Comparison of ENCODE assay signal across 8 mouse cellular contexts in the genomic region with DNA sequence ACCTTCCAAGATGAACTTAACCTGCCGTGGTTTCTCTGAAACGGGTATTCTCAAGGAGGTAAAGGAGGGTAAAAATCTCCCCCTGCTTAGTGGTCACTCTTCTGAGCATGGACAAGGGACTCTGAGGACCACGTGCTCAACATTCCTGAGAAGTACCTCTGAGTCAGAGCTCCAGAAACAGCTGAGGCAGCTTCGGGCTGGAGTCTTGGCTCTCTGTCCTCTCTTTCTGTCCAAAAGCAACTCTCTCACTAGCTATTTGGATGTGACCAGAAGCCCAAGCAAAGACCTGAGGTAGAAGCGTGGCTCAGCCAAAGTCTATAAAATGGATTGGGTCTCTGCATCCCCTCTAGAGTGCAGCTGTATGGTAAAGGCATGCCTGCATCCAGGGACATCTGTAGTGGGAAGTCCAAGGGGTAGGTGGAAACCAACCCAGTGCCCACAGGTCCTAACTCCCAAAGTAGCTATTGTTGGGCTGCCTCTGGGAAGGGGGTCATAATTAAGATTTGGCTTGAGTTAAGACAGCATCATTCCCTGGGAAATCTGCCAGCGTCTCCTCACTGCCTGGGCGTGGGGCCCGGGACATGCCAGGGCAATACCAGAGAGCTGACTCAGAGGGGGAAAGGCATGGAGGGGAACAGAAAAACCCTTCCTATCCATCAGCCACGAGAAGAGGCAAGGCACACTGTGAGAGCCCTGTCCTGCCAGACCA. TPM values are rescaled to one million over a fixed set of nuclear protein-coding genes. Genes with fewer than 3 reads are reported as not detected.
DNase-seq lines count a peak whose midpoint lies in the region; ATAC-seq and TF ChIP-seq lines count a peak whose summit lies in the region.
"Had no signal": no experiment of that assay in that cellular context is flagged by ENCODE, and none has a peak within 500 bp of the region (broad histone marks: within the 10 kb centered on the region; RNA-seq: fewer than 3 reads in every experiment).

No protein-coding gene starts in this region.

- POLR2A ChIA-PET in Patski (lab: Charles Lee) = interaction anchor here (0.9 to 2.0 kb wide), 4 partner anchors 64 to 125 kb away, joined by 4 to 9 read pairs (median 4); no protein-coding TSS in a partner anchor

- H3K4me1 ChIP-seq in kidney, embryonic 15.5 days = peaks cover 20% of the 10 kb centered on the region
- H3K4me1 ChIP-seq in lung, embryonic 16.5 days (replicated peaks; ENCODE audit: control insufficient read depth, insufficient read depth, low read length) = peaks cover 26% of the 10 kb centered on the region

- DNase-seq in Patski (ENCODE audit: low read depth, low spot score) = peak; percentile 94
- peak; percentile 93 for DNase-seq in adrenal gland, postnatal 25 days
- DNase-seq in gastrocnemius, postnatal 25 days = peak; percentile 86
- peak; percentile 77 for DNase-seq in testis, postnatal 10 days (ENCODE audit: low spot score)

- H3K9ac ChIP-seq in kidney, embryonic 15.5 days = no peak overlapping the region
- no peak overlapping the region for H3K9ac ChIP-seq in lung, embryonic 16.5 days (ENCODE audit: low read length)
- H3K9ac ChIP-seq: limb, embryonic 12.5 days had no signal

- no peaks in the 10 kb centered on the region for H3K36me3 ChIP-seq in kidney, embryonic 15.5 days
- no peaks in the 10 kb centered on the region for H3K36me3 ChIP-seq in lung, embryonic 16.5 days (ENCODE audit: control insufficient read depth, insufficient read depth, low read length)
- H3K36me3 ChIP-seq: limb, embryonic 12.5 days had no signal

- WGBS in kidney, embryonic 15.5 days = 59% methylated on average over 9 of the region's 9 CpGs
- whole genome bisulfite sequencing in lung, embryonic 16.5 days = 31% methylated on average over 9 of the region's 9 CpGs

- peak; percentile 87 for ATAC-seq in Patski
- ATAC-seq in kidney, embryonic 15.5 days (replicated peaks; ENCODE audit: low FRiP score) = peak; percentile 59
- ATAC-seq in lung, embryonic 16.5 days (ENCODE audit: low read depth) = peak; percentile 85
- no peak for ATAC-seq in monocyte, adult 5-6 weeks (replicated peaks; ENCODE audit: insufficient number of reproducible peaks, low FRiP score, low TSS enrichment, poor library complexity, severe bottlenecking)

- H3K4me2 ChIP-seq in kidney, embryonic 15.5 days = no peak overlapping the region
- 0 out of 2 replicates have a peak overlapping the region, but pooled peaks have one; percentile 24 for H3K4me2 ChIP-seq in lung, embryonic 16.5 days (ENCODE audit: low read depth, low read length)
- H3K4me2 ChIP-seq: limb, embryonic 12.5 days had no signal

- no peak overlapping the region for H3K4me3 ChIP-seq in kidney, embryonic 15.5 days (replicated peaks)
- no peak overlapping the region for H3K4me3 ChIP-seq in lung, embryonic 16.5 days (ENCODE audit: low read length)
- H3K4me3 ChIP-seq: limb, embryonic 12.5 days had no signal

- peak overlapping the region; percentile 67 for H3K27ac ChIP-seq in kidney, embryonic 15.5 days
- peak overlapping the region; percentile 84 for H3K27ac ChIP-seq in lung, embryonic 16.5 days (ENCODE audit: low read length)
- H3K27ac ChIP-seq: limb, embryonic 12.5 days had no signal

- CTCF ChIA-PET in Patski (lab: Charles Lee) = interaction anchor here (0.8 to 4.9 kb wide), 6 partner anchors 56 to 214 kb away, joined by 3 to 63 read pairs (median 6); no protein-coding TSS in a partner anchor

- H3K9me3 ChIP-seq in kidney, embryonic 15.5 days (replicated peaks) = no peaks in the 10 kb centered on the region
- H3K9me3 ChIP-seq in lung, embryonic 16.5 days (ENCODE audit: control insufficient read depth, low read length) = no peaks in the 10 kb centered on the region
- H3K9me3 ChIP-seq: limb, embryonic 12.5 days had no signal

- H3K27me3 ChIP-seq in Patski = no peaks in the 10 kb centered on the region
- no peaks in the 10 kb centered on the region for H3K27me3 ChIP-seq in kidney, embryonic 15.5 days
- no peaks in the 10 kb centered on the region for H3K27me3 ChIP-seq in lung, embryonic 16.5 days (ENCODE audit: control insufficient read depth, insufficient read depth, low read depth, low read length)
- H3K27me3 ChIP-seq: limb, embryonic 12.5 days had no signal

- no peak for TF ChIP-seq CTCF in Patski (IDR thresholded peaks at IDR 0.05)

- in situ Hi-C loops in Patski (cut with MboI; ENCODE audit: low pct_unique_long_range_greater_than_20kb) = loop anchor here (5.0 kb wide), 4 partner anchors 32 to 187 kb away; a partner anchor contains a TSS

RNA-seq across cellular contexts. Expression of a gene that starts 11.2 kb away (rescaled TPM):
- polyA plus RNA-seq in Patski (2021) = 51.7 TPM
- 49.0 and 62.6 TPM in 2 replicates for total RNA-seq in adrenal gland, postnatal 25 days (2021)
- total RNA-seq in gastrocnemius, postnatal 25 days (2021) = 100 to 1,000 TPM; 149 to 190 TPM
- 39.6 and 48.4 TPM in 2 replicates for polyA plus RNA-seq in kidney, embryonic 15.5 days (2015; fragmentation: Nextera tagmentation; extraction: Ambion mirVana)
- polyA plus RNA-seq in lung, embryonic 16.5 days (2015; fragmentation: Nextera tagmentation; extraction: Ambion mirVana) = 33.7 and 37.0 TPM in 2 replicates
- total RNA-seq in monocyte, adult 5-6 weeks (2017) = 36.4 to 81.1 TPM (median 62.3 TPM) in 3 replicates

RNA-seq across cellular contexts. Expression of a gene that starts 31.3 kb away (rescaled TPM):
- 88.3 TPM for polyA plus RNA-seq in Patski (2021)
- 14.2 and 21.2 TPM in 2 replicates for total RNA-seq in adrenal gland, postnatal 25 days (2021)
- 10 to 100 TPM; 19.1 to 19.6 TPM for total RNA-seq in gastrocnemius, postnatal 25 days (2021)
- polyA plus RNA-seq in kidney, embryonic 15.5 days (2015; fragmentation: Nextera tagmentation; extraction: Ambion mirVana) = 10.7 and 12.4 TPM in 2 replicates
- polyA plus RNA-seq in lung, embryonic 16.5 days (2015; fragmentation: Nextera tagmentation; extraction: Ambion mirVana) = 1.8 and 2.1 TPM in 2 replicates
- total RNA-seq in monocyte, adult 5-6 weeks (2017) = 0.39 to 1.1 TPM in 2 of 3 replicates, not detected in the other
